In the genomic region with DNA sequence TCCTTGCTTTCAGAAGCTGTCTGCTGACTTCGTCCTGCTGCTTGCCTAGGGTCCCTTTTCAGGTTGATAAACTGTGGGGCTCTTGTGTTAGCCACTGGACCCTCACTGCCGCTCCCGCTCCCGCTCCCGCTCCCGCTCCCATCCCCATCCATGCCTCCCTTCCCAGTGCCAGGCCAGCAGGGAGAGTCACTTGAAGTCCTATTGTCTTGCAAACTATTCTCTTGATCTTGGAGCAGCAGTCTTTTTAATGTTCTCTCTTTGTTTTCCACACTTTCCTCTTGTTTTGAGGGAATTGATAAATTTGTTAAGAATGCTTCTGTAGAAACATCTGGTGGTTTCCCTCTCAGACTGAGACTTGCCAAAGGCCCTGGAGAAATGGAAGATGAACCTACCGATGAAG, we compare ENCODE assay signal across 12 mouse cellular contexts.
"Had no signal": no experiment of that assay in that cellular context is flagged by ENCODE, and none has a peak within 500 bp of the region (broad histone marks: within the 10 kb centered on the region; RNA-seq: fewer than 3 reads in every experiment).

No protein-coding gene starts in this region.

- H3K27me3 ChIP-seq: midbrain, embryonic 12.5 days; midbrain, embryonic 15.5 days; neural tube, embryonic 12.5 days had no signal

- H3K9me3 ChIP-seq: midbrain, embryonic 10.5 days; midbrain, embryonic 12.5 days; midbrain, embryonic 15.5 days; neural tube, embryonic 12.5 days had no signal

- H3K27ac ChIP-seq: midbrain, embryonic 10.5 days; midbrain, embryonic 12.5 days; midbrain, embryonic 15.5 days; neural tube, embryonic 12.5 days had no signal

- H3K9ac ChIP-seq: lung, embryonic 14.5 days; midbrain, embryonic 12.5 days; midbrain, embryonic 15.5 days; neural tube, embryonic 12.5 days had no signal

- H3K4me1 ChIP-seq: midbrain, embryonic 10.5 days; midbrain, embryonic 12.5 days; midbrain, embryonic 15.5 days; neural tube, embryonic 12.5 days had no signal

- ATAC-seq: midbrain, embryonic 15.5 days had no signal

- H3K4me2 ChIP-seq: lung, embryonic 14.5 days; midbrain, embryonic 12.5 days; midbrain, embryonic 15.5 days; neural tube, embryonic 12.5 days had no signal

- H3K4me3 ChIP-seq: midbrain, embryonic 10.5 days; midbrain, embryonic 12.5 days; midbrain, embryonic 15.5 days; neural tube, embryonic 12.5 days had no signal

- DNase-seq: lung, adult 18-20 months; lung, embryonic 14.5 days; lung, postnatal 10 days; lung, postnatal 4 days; right cerebral cortex, postnatal 14 days; thymus, adult 18-20 months; thymus, postnatal 14 days; thymus, postnatal 36 days had no signal
